Mouse (Mus musculus) adrenal gland, adult 18-20 months (tissue): ENCODE data around the gene Tmem182. TPM values are rescaled to one million over a fixed set of nuclear protein-coding genes. Genes with fewer than 3 reads are reported as not detected.

ENCODE experiments used
- DNase-seq, 2 experiments: peaks; one replicate each; pipeline ENCODE4 v3.0.0; 2021 to 2022; ENCODE audit warnings: low spot score in 2 of 2
- total RNA-seq, 2 experiments: library from RNA; stranded (reverse); gene quantifications; 1 replicate in 1 of 2; 2 replicates in 1 of 2; pipeline ENCODE4 v1.2.3; 2021

Gene Tmem182
- total RNA-seq, 2 experiments from 2014 or later = 1.7 to 17.0 TPM

- DNase-seq = peak; percentile 50 to 57
Measured at GRCm38 (mm10) chr1:40797348-40797747, 8.1 kb upstream of the Tmem182 start.

DNA sequence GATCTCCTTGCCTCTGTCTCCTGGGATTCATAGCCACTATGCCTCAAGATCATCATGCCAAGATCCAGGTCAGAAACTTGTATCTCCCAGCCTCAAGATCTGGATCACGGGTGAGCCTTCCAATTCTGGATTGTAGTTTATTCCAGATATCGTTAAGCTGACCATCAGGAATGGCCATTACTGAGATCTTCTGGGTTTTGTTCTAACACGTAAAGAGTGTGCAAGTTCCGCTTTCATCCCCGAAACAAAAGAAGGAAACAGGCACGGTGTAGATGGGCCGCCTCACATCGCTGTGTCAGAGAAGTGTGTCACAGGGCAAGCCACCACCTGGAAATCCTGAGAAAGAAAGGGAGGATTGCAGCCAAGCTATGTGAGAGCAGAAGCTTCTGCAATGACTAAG, 6.3 kb upstream of the Tmem182 start:
- DNase-seq = no peak

- no peak for DNase-seq
Measured at GRCm38 (mm10) chr1:40800908-40801307, 4.5 kb upstream of the Tmem182 start.

DNA sequence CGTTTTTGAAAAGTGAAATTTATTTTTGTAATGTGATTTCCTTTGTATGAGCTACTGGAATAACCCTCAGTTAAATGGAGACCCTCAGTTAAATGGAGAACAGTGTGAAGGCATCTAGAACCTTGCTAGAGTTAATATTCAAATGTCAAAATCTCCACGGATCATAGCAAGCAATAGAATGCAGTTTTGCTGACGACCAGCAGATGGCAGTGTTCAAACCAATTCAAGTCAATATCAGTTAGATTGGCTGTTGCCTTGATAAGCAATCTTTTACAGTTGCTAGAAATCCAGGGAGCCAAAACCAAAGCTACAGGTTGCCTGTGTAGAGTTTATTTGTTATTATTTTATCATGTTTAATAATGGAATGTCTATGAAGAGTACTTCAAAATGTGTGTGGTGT, 2.6 kb upstream of the Tmem182 start:
- peak; percentile 36 to 43 for DNase-seq

DNA sequence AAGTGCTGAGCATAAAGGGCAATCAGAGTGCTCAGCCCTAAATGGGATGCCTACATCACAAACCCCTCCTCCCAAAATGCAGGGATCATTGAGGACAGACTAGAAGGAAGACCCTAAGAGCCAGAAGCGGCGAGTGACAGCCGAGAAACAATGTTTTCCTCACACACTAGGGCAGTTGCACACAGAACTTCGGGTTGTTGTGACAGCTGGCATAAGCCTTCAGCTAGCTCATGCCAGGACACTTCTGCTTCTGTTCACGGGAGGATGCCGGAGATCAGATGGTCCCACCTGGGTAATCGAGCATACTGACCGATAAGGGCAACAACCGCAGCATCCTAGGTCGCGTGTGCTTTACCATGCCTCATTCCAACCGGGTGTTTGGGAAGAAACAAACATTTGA, 1.3 kb upstream of the Tmem182 start:
- no peak for DNase-seq

DNA sequence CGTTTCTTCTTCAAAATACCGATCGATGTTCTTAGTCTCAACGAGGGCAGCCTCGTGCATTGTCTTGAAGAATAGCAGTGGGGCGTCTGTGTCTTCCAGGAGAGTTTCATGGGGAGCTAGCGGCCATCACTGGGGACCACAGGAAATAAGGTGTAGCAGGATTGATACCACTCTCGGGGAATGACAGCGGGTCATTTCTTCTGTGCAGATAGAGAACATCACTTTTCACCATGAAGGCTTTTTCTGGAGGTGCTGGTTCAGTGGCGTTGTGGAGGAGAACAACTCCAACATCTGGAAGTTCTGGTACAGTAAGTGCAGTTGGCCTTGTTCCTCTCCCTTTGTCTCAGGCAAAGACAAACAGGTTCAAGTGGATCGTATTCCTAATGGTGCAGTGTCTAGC, 490 bp downstream of the Tmem182 start:
- DNase-seq = no peak

DNA sequence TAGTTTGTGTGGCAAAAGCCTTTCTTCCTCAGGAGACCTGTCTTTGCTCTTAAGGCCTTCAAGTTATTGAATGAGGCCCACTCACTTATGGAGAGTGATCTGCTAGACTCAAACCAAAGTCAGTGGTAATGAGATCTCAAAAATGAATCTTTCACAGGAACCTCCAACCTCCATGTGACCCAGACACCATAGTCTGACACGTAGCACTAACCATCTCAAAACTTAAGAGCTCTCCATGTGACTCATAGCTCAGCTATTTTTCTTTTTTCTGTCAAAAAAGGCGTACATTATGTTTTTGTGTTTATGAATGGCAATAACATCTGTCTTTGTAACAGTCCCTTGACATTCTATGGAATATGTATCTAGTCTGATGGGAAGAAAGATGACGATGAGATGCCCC, 3.2 kb downstream of the Tmem182 start:
- DNase-seq = no peak

DNA sequence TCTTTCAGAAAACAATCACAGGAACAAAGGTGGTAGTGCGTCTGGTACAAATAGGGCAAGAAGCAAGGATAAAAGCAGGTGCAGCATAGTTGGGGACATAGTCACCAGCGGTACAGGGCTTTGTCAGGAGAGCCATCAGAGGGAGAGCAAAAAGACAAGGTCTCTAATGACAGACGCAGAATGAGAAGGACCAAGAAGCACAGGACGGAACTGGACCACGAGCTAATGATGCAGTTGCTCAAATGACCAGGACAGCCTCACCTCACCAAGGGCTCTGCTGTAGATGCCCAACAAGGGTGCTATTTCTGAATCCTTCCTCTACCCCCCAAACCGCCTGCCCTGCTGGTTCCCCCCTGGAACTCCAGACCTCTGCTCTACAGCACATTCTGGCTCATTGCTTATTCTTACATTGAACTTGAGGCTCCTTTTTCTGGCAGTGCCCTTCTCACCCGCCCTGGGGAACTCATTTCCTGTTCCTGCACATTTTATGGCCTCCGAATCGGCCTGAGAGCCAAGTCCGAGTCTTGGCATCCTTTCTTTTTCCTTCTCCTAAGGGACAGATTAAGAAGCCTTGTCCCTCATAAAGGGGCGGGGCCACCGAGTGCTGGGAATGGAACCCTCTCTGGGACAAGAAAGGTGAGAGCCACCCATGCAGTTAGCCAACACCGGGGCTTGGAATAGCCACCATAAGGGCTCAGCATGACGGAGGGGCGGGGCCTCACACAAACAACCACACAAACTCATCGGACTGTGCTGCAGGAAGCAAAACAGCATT, 9.9 kb downstream of the Tmem182 start:
- no peak for DNase-seq

DNA sequence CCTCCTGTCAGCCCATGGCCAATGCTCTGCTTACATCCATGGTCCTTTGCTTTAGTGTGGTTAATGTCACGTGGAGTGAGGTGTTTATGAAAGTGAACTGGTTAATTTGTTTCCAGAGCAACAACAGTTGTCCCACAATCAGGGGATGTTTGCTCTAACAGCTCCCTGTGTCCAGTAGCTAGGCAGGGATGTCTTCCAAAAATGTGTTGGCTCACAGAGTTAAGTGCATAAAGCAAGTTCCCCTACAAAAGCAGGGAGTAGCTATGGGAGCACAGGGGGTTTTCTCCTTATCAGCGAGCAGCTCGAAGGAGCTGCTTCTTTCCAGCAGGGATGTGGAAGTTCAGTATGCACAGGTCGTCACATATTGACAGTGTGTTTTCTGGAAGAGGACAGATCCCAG, 19.1 kb downstream of the Tmem182 start:
- DNase-seq = no peak

DNA sequence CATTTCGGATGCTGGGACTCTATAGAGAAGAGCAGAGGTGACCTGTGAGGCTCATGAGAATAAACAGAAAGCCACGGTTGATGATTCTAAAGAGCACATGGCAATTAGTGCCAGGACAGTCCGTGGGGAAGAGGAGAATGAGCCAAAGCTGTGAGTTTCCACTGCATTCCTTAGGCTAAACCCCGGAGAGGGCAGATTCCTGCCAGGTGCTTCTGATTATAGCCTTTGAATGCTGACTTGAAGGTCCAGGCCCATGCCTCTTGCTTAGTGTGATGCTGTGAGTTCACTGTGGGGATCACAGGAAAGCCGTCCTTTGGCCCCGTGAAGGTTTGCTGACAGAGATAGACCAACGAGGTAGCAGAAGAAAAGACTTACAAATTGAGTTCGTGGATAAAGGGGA, 19.5 kb downstream of the Tmem182 start:
- DNase-seq = no peak

DNA sequence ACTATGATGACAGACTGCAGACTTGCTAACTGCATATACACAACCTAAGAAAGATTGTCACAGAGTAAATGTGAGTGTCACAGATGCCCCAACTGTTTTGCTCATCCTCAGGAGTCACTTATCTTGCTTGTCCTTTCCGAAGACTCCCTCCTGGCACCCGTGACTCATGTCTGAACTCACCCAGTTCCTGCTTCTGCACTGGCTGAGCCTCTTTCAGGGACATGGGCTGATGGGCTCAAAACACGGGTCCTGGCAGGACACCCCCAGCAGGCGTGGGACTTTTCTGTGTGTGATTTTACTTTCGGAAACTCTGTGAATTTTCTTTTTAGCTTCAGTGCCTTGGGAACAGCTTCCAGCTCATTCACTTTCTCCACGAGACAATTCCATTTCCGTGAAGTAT, 20.4 kb downstream of the Tmem182 start:
- no peak for DNase-seq

DNA sequence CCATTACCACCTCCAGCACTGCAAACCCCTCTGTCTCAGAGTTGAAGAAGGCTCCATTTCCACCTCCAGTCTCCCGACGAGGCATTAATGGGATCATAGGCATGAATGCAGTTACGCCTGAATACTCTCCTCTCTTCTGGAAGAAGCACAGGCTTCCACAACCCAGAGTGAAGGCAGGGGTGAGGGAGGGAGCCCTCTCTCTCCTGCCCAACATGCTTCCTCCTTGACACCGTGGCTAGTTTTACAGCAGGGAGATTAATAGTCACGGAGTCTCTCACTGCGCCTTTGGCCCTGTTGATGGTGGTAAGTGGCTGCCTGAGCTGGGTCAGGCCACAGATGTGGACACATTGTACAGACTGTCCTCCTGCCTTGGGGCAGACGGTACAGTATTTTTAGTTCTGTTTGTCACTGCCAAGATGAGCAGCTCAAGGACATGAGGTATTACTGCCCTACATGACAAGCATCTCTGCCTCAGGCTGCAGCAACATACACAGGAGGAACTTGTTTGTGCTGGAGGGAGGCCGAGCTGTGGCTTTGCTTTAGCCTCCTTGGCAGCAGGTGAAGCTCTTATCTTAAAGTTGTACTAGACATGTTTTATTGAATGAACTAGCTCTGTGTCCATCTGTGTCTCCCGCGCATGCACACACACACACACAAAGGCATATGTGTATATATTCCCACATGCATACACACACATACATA, 24.0 kb downstream of the Tmem182 start:
- no peak for DNase-seq

- DNase-seq = no peak
Measured at GRCm38 (mm10) chr1:40830712-40831507, 25.5 kb downstream of the Tmem182 start.

DNA sequence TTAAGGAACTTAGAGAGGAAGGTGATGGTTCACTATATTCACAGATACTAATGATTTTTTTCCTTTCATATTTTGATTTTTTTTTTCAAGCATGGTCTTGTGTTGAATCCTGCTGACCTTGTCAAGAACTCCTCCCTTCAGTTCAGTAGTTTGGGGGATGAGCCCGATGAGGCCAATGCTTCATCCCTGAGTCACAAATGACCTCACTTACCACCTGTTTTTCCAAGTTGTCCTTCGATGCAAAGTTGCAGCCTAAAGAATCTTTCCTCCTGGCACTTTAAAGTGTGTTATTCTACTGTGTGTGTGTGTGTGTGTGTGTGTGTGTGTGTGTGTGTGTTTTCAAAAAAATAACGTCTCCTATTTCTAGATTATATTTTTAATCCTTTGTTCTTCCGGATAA, 30.1 kb downstream of the Tmem182 start:
- no peak for DNase-seq

GRCm38 (mm10) chr1:40840605-40841004, 35.2 kb downstream of the Tmem182 start:
- no peak for DNase-seq

GRCm38 (mm10) chr1:40841032-40841761, 35.8 kb downstream of the Tmem182 start:
- DNase-seq = no peak

DNA sequence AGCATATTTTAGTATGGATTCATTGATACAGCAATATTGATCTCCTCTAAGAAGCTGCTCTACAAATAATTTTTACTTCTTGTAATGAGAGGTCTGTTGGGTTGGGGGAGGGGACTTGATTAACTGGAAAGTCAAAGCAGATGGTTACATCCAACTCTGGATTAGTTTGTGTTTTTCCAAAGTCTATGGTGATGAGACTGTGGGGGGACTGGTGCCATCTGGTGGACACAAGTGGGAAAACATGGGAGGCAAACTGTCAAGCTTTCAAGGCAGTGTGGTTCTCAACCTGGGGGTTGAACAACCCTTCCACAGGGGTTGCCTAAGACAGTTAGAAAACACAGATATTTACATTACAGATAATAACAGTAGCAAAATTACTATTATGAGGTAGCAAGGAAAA, 39.2 kb downstream of the Tmem182 start:
- peak; percentile 51 to 61 for DNase-seq

GRCm38 (mm10) chr1:40847196-40847938, 42.0 kb downstream of the Tmem182 start:
- peak in 1 of 2 experiments; percentile 3 for DNase-seq

- DNase-seq = no peak
Measured at GRCm38 (mm10) chr1:40851286-40851685, 45.9 kb downstream of the Tmem182 start.

DNA sequence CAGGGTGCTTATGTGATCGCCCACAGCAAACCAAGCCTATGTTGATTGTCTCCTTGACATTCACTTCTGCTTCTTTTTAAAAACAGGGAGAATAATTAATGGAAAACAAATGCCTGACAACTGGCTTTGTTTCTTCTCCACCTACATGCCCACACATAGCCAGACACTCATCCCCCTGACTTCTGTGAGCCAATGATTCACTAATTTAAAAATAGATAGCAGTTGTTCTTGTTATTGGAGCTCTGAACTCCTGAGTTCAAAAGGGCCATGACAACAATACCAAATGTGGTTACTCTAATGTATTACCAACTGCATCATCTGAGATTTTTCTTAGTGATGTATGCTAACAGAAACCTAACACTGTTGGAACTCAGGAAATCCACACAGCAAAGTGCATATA, 49.9 kb downstream of the Tmem182 start:
- DNase-seq = no peak
